Mouse (Mus musculus): Measurements from ENCODE around the gene Pelo. TPM values are rescaled to one million over a fixed set of nuclear protein-coding genes. Genes with fewer than 3 reads are reported as not detected.

Gene Pelo
- 5.7 and 6.2 TPM in 2 replicates for polyA plus RNA-seq (2014; fragmentation: Nextera tagmentation; extraction: Ambion mirVana)

GRCm38 (mm10) chr13:115090069-115090976 is at the start of gene Pelo:
TSS of gene Pelo (minus strand) at chr13:115090186.
- ATAC-seq (ENCODE audit: low FRiP score, low TSS enrichment) (peak; percentile 97), DNase-seq (peak; percentile 97)
- peak within 1 kb of the TSS; percentile 41; the same call in 1 of the 2 replicates for H3K27ac ChIP-seq (replicated peaks; ENCODE audit: low read depth, low read length)

DNA sequence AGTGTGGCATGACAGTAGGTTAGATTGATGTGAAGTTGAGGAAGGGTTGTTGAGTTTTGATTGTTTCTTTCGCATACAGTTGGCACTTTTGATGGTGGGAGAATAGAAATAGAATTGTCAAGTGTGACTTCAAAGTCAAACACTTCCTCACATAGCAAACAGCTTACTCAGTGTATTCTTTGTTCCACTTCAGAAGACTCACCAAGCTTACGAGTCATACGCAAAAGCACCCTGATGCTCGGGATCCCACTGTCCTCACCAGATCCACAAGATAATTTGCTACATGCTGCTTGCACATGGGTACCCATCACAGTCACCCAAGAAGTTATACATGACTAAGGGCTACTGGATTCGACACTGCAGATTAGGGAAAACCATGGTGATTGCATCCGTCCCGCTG is 48.5 kb upstream of the Pelo start:
- no peak overlapping the region for H3K4me3 ChIP-seq (replicated peaks; ENCODE audit: low read depth, low read length)
- no peaks in the 10 kb centered on the region for H3K9me3 ChIP-seq (ENCODE audit: control insufficient read depth, low read length)
- no peak overlapping the region for H3K9ac ChIP-seq (replicated peaks; ENCODE audit: low read length)
- no peaks in the 10 kb centered on the region for H3K4me1 ChIP-seq (ENCODE audit: control insufficient read depth, insufficient read depth, low read length)
- no peaks in the 10 kb centered on the region for H3K36me3 ChIP-seq (ENCODE audit: control insufficient read depth, insufficient read depth, low read length)
- ATAC-seq (ENCODE audit: low FRiP score, low TSS enrichment): no peak
- no peaks in the 10 kb centered on the region for H3K27me3 ChIP-seq (ENCODE audit: control insufficient read depth, insufficient read depth, low read length)
- H3K27ac ChIP-seq (replicated peaks; ENCODE audit: low read depth, low read length): no peak overlapping the region
- WGBS: 89% methylated on average over 7 of the region's 7 CpGs
- no peak overlapping the region for H3K4me2 ChIP-seq (ENCODE audit: low read length)
- no peak for DNase-seq

More at GRCm38 (mm10) chr13:115090069-115090976, at the start of gene Pelo:
- peaks cover 9% of the 10 kb centered on the region; the same call in 1 of the 2 replicates for H3K36me3 ChIP-seq (ENCODE audit: control insufficient read depth, insufficient read depth, low read length)
- peak within 1 kb of the TSS; percentile 77 for H3K9ac ChIP-seq (replicated peaks; ENCODE audit: low read length)
- peak within 1 kb of the TSS; percentile 75 for H3K4me2 ChIP-seq (ENCODE audit: low read length)
- H3K4me3 ChIP-seq (replicated peaks; ENCODE audit: low read depth, low read length): peak within 1 kb of the TSS; percentile 69
- no peaks in the 10 kb centered on the region for H3K27me3 ChIP-seq (ENCODE audit: control insufficient read depth, insufficient read depth, low read length)
- H3K9me3 ChIP-seq (ENCODE audit: control insufficient read depth, low read length): no peaks in the 10 kb centered on the region
- under 1% methylated on average over 60 of the region's 60 CpGs for WGBS
- peaks cover 13% of the 10 kb centered on the region for H3K4me1 ChIP-seq (ENCODE audit: control insufficient read depth, insufficient read depth, low read length)

GRCm38 (mm10) chr13:115136761-115137160 is 46.8 kb upstream of the Pelo start:
- DNase-seq (no peak), ATAC-seq (ENCODE audit: low FRiP score, low TSS enrichment) (no peak)
- H3K27me3 ChIP-seq (ENCODE audit: control insufficient read depth, insufficient read depth, low read length): no peaks in the 10 kb centered on the region
- H3K4me3 ChIP-seq (replicated peaks; ENCODE audit: low read depth, low read length): no peak overlapping the region
- no peak overlapping the region for H3K27ac ChIP-seq (replicated peaks; ENCODE audit: low read depth, low read length)
- H3K4me2 ChIP-seq (ENCODE audit: low read length): no peak overlapping the region
- H3K36me3 ChIP-seq (ENCODE audit: control insufficient read depth, insufficient read depth, low read length): no peaks in the 10 kb centered on the region
- no peaks in the 10 kb centered on the region for H3K9me3 ChIP-seq (ENCODE audit: control insufficient read depth, low read length)
- no peaks in the 10 kb centered on the region for H3K4me1 ChIP-seq (ENCODE audit: control insufficient read depth, insufficient read depth, low read length)
- WGBS: 87% methylated on average over 3 of the region's 3 CpGs
- no peak overlapping the region for H3K9ac ChIP-seq (replicated peaks; ENCODE audit: low read length)

DNA sequence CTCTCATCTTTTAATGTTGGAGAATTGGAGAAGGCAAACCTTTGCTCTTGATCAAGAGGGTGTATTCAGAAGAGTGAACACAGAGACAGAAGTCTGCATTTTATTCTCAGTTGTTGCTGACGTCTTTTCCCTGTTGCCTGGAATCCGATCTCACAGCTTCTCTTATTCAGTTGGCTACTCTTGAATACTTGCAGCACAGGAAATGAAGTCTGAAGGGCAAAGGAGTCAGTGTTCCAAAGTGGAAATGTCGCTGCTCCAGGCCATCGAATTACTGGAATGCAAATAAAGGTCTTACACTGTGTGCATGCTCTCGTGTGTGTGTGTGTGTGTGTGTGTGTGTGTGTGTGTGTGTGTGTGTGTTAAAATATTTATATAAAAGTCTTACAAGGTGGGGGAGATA is 42.4 kb upstream of the Pelo start:
- no peak overlapping the region for H3K27ac ChIP-seq (replicated peaks; ENCODE audit: low read depth, low read length)
- H3K4me3 ChIP-seq (replicated peaks; ENCODE audit: low read depth, low read length): no peak overlapping the region
- ATAC-seq (ENCODE audit: low FRiP score, low TSS enrichment): no peak
- H3K27me3 ChIP-seq (ENCODE audit: control insufficient read depth, insufficient read depth, low read length): no peaks in the 10 kb centered on the region
- no peak overlapping the region for H3K9ac ChIP-seq (replicated peaks; ENCODE audit: low read length)
- WGBS: 34% methylated on average over 5 of the region's 5 CpGs
- H3K9me3 ChIP-seq (ENCODE audit: control insufficient read depth, low read length): no peaks in the 10 kb centered on the region
- H3K4me1 ChIP-seq (ENCODE audit: control insufficient read depth, insufficient read depth, low read length): no peaks in the 10 kb centered on the region
- H3K36me3 ChIP-seq (ENCODE audit: control insufficient read depth, insufficient read depth, low read length): no peaks in the 10 kb centered on the region
- DNase-seq: no peak
- no peak overlapping the region for H3K4me2 ChIP-seq (ENCODE audit: low read length)

GRCm38 (mm10) chr13:115131381-115131780 is 41.4 kb upstream of the Pelo start:
- no peak overlapping the region for H3K4me2 ChIP-seq (ENCODE audit: low read length)
- ATAC-seq (ENCODE audit: low FRiP score, low TSS enrichment): no peak
- WGBS: 82% methylated on average over 3 of the region's 3 CpGs
- no peak for DNase-seq
- H3K4me1 ChIP-seq (ENCODE audit: control insufficient read depth, insufficient read depth, low read length): no peaks in the 10 kb centered on the region
- H3K36me3 ChIP-seq (ENCODE audit: control insufficient read depth, insufficient read depth, low read length): no peaks in the 10 kb centered on the region
- H3K27me3 ChIP-seq (ENCODE audit: control insufficient read depth, insufficient read depth, low read length): no peaks in the 10 kb centered on the region
- no peak overlapping the region for H3K9ac ChIP-seq (replicated peaks; ENCODE audit: low read length)
- no peak overlapping the region for H3K27ac ChIP-seq (replicated peaks; ENCODE audit: low read depth, low read length)
- H3K4me3 ChIP-seq (replicated peaks; ENCODE audit: low read depth, low read length): no peak overlapping the region
- H3K9me3 ChIP-seq (ENCODE audit: control insufficient read depth, low read length): no peaks in the 10 kb centered on the region

- H3K4me1 ChIP-seq (ENCODE audit: control insufficient read depth, insufficient read depth, low read length): no peaks in the 10 kb centered on the region
- H3K9me3 ChIP-seq (ENCODE audit: control insufficient read depth, low read length): no peaks in the 10 kb centered on the region
- WGBS: 95% methylated on average over 2 of the region's 2 CpGs
- no peaks in the 10 kb centered on the region for H3K36me3 ChIP-seq (ENCODE audit: control insufficient read depth, insufficient read depth, low read length)
- H3K27ac ChIP-seq (replicated peaks; ENCODE audit: low read depth, low read length): no peak overlapping the region
- no peak for DNase-seq
- no peak overlapping the region for H3K4me2 ChIP-seq (ENCODE audit: low read length)
- H3K9ac ChIP-seq (replicated peaks; ENCODE audit: low read length): no peak overlapping the region
- no peaks in the 10 kb centered on the region for H3K27me3 ChIP-seq (ENCODE audit: control insufficient read depth, insufficient read depth, low read length)
- no peak for ATAC-seq (ENCODE audit: low FRiP score, low TSS enrichment)
- H3K4me3 ChIP-seq (replicated peaks; ENCODE audit: low read depth, low read length): no peak overlapping the region
Observed at GRCm38 (mm10) chr13:115130035-115130434, 40.0 kb upstream of the Pelo start.

DNA sequence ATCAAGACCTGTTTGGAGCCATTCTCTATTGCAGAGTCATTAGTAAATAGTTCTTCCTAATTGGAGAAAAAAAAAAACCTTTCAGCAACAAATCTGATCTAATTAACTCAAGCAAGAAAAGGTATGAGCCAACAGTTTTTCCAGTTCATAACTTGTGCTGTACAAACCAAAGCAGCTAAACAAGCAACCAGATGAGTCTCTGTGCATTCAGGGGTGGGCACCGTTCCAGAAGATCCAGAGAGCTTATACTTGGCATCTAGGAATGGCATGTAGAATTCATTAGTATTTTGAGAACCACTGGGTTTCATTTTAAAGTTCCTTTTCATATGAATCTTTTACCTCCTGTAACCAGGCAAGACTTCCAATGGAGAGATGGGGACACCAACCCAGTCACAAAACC is 37.8 kb upstream of the Pelo start:
- Histone ChIP-seq H3K27ac (replicated peaks; ENCODE audit: low read depth, low read length) (no peak overlapping the region), H3K9me3 (ENCODE audit: control insufficient read depth, low read length) (no peaks in the 10 kb centered on the region), H3K4me3 (replicated peaks; ENCODE audit: low read depth, low read length) (no peak overlapping the region), H3K27me3 (ENCODE audit: control insufficient read depth, insufficient read depth, low read length) (no peaks in the 10 kb centered on the region), H3K36me3 (ENCODE audit: control insufficient read depth, insufficient read depth, low read length) (no peaks in the 10 kb centered on the region), H3K4me1 (ENCODE audit: control insufficient read depth, insufficient read depth, low read length) (no peaks in the 10 kb centered on the region), H3K9ac (replicated peaks; ENCODE audit: low read length) (no peak overlapping the region), H3K4me2 (ENCODE audit: low read length) (no peak overlapping the region)
- DNase-seq: no peak
- 88% methylated on average over 1 of the region's 1 CpGs for WGBS
- ATAC-seq (ENCODE audit: low FRiP score, low TSS enrichment): no peak

GRCm38 (mm10) chr13:115126534-115126933 is 36.5 kb upstream of the Pelo start:
- Histone ChIP-seq H3K27ac (replicated peaks; ENCODE audit: low read depth, low read length) (no peak overlapping the region), H3K4me1 (ENCODE audit: control insufficient read depth, insufficient read depth, low read length) (no peaks in the 10 kb centered on the region), H3K36me3 (ENCODE audit: control insufficient read depth, insufficient read depth, low read length) (no peaks in the 10 kb centered on the region), H3K4me2 (ENCODE audit: low read length) (no peak overlapping the region), H3K4me3 (replicated peaks; ENCODE audit: low read depth, low read length) (no peak overlapping the region), H3K9me3 (ENCODE audit: control insufficient read depth, low read length) (no peaks in the 10 kb centered on the region), H3K9ac (replicated peaks; ENCODE audit: low read length) (no peak overlapping the region), H3K27me3 (ENCODE audit: control insufficient read depth, insufficient read depth, low read length) (no peaks in the 10 kb centered on the region)
- DNase-seq (no peak), ATAC-seq (ENCODE audit: low FRiP score, low TSS enrichment) (no peak)
- 92% methylated on average over 2 of the region's 2 CpGs for WGBS

- Histone ChIP-seq H3K4me2 (ENCODE audit: low read length) (no peak overlapping the region), H3K27ac (replicated peaks; ENCODE audit: low read depth, low read length) (no peak overlapping the region), H3K27me3 (ENCODE audit: control insufficient read depth, insufficient read depth, low read length) (no peaks in the 10 kb centered on the region), H3K36me3 (ENCODE audit: control insufficient read depth, insufficient read depth, low read length) (no peaks in the 10 kb centered on the region), H3K9ac (replicated peaks; ENCODE audit: low read length) (no peak overlapping the region), H3K4me3 (replicated peaks; ENCODE audit: low read depth, low read length) (no peak overlapping the region), H3K4me1 (ENCODE audit: control insufficient read depth, insufficient read depth, low read length) (no peaks in the 10 kb centered on the region), H3K9me3 (ENCODE audit: control insufficient read depth, low read length) (no peaks in the 10 kb centered on the region)
- no peak for ATAC-seq (ENCODE audit: low FRiP score, low TSS enrichment)
- no peak for DNase-seq
- WGBS: 96% methylated on average over 4 of the region's 4 CpGs
Observed at GRCm38 (mm10) chr13:115125130-115125529, 35.1 kb upstream of the Pelo start.
